Mouse (Mus musculus): ENCODE results near the gene Cftr.

Cftr gene
- long read RNA-seq, experiment 1, partial matches to known transcripts, result 0 of 1 reads
- long read RNA-seq, experiment 1, other reads (novel, unspliced or antisense), result 1 of 1 reads
- long read RNA-seq, experiment 2, result 0 reads

DNA sequence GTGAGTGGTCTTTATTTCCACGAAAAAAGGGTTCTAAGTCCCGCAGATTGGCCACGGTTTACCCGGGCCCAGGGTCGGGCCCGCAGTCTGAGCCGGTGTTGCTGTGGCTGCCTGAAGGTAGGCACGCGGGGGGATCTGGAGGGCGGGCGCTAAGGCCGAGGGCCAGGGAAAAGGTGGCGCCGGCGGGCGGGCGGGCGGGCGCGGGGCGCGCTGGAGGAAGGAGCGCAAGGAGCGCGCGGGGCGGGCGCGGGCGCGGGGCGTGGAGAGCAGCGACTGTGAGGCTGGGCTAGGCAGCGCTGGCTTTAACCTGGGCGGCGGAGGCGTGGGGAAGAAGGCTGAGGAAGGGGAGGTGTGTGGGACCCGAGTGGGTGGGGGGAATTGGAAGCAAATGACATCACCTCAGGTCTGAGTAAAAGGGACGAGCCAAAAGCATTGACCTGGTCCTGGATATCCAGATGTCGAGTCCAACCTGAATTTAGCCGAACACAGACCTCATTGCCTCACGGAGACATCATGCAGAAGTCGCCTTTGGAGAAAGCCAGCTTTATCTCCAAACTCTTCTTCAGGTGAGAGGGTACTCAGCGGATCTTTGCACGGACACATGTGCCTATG, at the start of gene Cftr:
Cftr (plus strand) TSS at position 377 of the 612 bp plus-strand sequence.
- intact Hi-C loops (cut with DNase I), result no loop called here

DNA sequence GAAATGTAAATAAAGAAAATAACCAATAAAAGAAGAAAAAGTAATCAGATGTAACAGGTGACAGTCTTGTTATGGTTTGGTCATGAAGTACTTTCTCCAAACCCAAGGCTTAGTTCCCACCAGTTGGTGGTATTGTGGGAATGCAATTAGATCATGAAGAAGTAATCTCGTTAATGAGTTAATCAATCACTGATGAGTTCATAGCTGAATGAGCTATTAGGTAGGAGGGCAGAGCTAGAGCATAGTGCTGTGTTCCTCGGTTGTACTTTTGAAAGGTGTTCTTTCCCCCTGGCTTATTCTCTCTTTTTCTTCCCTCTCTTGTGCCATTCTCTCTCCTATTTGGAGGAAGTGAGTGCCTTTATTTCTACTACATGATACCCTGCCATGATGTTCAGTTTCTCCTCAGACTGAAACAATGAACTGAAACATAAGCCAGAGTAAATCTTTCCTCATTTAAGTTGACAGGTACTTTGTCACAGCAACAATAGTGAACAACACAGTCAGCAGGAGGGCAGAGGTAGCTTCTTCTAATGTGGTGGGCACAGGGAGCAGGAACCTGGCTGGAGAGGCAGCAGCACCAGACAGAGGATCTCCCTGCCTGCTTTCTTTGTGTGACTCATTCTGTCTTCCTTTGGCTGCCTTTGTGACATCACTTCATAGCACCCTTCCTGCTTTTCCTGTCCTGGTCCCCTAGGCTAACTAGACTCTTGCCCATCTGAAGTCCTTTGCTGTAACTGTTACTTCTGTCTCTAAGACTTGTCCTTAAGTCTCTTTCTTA, 43.1 kb upstream of the Cftr start:
- intact Hi-C loops (cut with DNase I), result no loop called here

DNA sequence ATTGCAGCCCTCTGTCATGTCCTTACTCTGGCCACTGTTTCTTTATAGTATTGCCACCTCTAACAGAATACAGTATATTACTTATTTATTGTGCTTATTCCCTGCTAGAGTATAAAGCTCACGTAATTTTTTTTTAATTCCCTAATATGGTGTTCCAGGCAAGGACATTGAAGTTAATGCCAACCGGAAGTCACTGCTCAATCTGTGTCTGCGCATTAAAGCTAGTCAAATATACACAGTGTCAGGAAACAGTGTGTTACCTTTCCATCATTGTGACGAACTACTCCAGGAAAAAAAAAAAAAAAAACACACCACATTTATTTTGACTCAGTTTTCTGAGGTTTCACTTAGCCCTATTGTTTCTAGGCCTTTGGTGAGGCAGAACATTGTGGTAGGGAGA, 42.4 kb upstream of the Cftr start:
- intact Hi-C loops (cut with DNase I), result no loop called here

DNA sequence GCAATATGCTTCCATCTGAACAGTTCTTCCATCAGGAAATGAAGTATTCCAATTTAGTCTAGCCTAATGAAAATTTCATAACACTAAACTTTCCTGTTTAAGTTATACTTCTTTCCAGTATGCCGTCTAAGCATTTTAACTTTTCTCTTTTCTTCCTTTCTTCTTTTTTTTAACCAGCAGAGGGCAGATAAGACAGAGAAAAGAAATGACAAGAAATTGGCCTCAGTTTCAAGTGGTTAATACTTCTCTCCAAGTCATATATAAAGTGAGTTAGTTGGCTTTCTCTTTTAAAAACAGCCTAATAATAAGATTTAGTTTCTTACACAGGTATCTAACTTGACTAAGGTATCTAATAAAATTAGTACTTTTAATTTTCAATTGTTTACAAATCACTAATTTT, 35.2 kb upstream of the Cftr start:
- intact Hi-C loops (cut with DNase I), result no loop called here

DNA sequence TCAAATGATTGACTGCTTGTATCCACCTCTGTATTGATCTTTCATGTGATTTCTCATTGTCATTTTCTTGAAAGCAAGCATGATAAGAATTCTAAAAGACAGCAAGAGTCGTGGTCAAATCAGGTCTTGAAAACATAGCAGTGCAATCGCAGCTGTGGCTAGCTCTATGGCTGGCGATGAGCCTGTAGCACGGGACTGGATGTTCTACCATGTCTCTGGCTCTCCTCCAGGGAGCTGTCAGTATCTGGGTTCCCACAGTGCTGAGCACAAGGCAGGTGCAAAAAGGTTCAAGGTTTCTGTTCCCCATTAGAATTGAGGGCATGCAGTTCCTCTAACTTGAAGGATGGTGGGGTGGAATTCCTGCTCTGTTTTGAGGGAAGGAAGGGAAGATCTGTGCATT, 17.5 kb upstream of the Cftr start:
- intact Hi-C loops (cut with DNase I), result no loop called here

DNA sequence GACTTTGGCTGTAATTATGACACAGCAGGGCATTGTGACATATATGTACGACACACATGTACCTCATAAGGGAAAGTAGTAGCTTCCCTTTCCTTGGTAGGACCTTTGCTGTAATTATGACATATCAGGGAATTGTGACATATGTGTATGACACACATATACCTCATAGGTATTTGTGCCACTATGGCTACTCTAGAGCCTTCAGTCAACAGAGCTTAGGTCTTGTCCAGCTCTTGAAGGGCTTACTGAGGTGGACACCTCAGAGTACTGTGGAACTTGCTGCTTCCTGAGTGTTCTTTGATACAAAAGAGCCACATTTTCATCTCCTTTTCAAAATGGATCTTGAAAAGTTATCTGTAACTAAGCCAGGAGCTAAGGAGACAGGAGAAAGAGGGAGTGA, 869 bp upstream of the Cftr start:
- intact Hi-C loops (cut with DNase I), result no loop called here

DNA sequence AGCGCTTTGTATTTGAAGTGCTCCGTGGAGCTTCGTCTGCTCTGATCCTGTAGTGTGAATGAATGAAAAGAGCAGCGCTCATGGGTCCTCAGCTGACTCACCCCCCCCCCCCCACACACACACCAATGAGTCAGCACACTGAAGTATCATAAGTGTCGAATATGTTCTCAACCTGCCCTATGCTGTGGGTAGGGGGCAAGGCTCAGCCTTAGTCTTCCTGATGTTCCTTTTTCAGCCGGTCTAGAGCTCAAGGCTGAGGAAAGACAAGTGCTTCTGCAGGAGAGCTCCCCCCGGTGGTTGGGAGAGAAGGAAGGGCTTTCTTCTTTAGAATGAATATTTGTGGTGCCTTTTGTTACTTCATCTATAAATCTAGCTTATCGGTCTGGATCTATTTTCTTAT, 1.1 kb downstream of the Cftr start:
- intact Hi-C loops (cut with DNase I), result no loop called here

DNA sequence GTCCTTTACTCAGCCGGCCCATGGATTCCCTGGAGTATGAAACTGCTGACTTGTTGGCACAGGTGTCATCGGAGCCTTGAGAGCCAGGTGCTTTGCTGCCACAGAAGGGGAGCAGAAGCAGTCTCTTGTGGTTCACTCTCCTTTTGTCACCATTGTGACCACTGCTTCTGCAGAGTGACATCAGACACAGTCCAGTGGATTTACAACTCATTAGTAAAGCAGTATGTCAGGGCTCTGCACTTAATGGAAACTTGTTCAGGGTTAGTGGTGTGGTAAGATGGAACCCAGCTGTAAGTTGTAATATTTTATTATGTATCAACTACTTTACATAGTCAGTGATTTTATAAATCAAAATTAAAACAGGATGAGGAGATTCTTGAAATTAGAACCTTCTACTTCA, 7.0 kb downstream of the Cftr start:
- intact Hi-C loops (cut with DNase I), result no loop called here

DNA sequence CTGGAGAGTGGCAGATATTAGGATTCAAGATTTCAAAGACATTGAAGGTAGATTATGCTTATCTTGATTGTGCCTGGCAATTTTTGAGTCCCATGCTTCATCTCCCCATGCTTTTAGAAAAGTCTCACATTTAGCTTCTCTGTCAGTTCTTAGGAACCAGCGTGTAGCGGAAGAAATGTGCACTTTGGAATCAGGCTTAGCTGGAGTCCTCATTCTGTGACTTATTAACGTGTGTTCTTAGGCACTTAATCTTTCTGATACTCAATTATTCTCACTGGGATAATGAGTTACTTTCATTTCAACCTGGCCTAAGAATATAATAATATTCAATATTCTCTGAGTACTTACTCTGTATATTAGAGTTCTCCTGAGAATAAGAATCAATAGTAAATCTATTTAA, 10.2 kb downstream of the Cftr start:
- intact Hi-C loops (cut with DNase I), result no loop called here

DNA sequence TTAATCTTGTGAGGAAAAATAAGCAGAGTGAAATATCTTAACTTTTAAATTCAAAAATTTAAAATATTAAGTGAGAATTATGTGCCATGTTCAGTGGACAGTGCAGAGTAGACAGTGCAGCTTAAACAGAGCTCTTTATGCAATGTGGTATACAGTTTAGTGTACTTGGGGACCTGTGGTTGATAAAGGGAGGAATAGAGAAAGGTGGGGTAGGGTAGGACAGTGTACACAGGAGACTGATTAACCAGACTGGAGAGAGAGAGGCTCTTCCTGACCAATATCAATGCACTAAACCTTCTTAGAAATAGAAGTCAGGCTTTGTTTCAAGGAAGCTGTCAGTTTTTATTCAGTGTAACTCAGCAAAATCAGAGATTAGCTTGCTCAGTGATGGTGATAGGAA, 12.4 kb downstream of the Cftr start:
- intact Hi-C loops (cut with DNase I), result no loop called here

DNA sequence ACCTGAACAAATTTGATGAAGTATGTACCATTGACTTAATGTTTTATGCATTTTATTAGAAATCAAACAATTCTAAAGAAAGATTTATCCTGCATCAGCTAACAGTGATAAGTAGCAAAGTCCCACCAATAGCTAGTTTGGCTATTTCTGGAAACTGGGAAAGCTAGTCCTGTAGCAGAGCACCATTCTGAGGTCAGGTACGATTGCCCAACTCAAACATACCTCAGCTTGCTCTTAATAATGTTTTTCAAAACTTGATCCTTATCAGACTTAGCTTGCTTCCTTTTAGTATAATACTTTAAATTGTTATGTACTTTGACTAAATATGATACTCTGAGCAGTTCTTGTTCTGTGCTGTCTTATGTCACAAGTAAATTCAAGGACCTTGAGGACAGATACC, 50.2 kb downstream of the Cftr start:
- intact Hi-C loops (cut with DNase I), result no loop called here

DNA sequence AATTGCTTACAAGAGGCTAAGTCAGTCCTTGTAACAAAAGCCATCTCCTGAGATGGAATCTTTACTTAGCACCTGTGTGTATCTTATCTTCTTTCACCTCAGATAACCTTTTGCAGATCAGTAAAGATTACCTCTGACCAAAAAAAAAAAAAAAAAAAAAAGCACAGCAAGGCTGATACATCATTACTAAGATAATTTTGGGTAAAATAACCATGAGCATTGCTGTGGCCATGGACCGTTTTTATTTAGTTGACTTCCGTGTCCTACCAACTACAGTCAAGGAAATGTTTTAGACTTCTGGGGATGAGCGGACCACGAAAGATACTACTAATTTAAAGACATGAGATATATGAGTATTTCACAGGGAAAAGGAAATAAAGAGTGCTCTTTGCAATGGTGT, 52.7 kb downstream of the Cftr start:
- intact Hi-C loops (cut with DNase I), result no loop called here

DNA sequence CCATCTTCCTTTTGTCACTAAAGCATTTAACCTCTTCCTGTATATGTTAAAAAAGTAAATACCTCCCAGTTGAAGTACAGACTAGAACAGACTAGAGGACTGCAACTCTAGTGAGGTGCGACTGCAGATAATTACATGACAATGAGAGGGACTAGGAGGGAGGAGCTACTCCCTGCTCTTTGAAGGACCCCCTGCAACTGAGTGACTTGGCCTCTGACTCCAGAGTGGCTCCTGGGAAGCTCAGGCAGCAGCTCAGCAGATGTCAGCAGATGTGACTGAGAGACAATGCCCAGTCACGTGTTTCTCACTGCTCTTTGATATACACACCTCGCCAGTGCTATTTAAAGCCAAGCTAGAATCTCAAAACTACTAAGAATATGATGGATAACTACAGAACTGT, 54.7 kb downstream of the Cftr start:
- intact Hi-C loops (cut with DNase I), result no loop called here

DNA sequence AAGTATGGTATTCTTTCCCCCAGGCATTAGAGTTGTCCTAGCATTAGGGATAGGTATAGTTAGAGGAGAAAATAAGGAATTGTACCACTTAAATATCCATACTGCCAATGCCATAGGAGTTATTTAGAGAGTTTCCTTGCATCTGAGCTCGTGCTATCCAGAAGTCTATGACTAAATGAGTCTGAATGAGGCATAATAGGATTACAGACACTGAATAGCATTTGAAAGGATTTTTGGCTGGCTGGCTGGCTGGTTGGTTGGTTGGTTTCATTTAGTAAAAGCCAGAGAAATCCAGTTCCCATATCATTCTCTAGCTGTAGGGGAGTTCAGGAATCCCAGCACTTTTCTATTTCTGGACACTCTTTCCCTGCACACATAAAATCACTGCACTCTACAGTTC, 76.0 kb downstream of the Cftr start:
- intact Hi-C loops (cut with DNase I), result no loop called here

DNA sequence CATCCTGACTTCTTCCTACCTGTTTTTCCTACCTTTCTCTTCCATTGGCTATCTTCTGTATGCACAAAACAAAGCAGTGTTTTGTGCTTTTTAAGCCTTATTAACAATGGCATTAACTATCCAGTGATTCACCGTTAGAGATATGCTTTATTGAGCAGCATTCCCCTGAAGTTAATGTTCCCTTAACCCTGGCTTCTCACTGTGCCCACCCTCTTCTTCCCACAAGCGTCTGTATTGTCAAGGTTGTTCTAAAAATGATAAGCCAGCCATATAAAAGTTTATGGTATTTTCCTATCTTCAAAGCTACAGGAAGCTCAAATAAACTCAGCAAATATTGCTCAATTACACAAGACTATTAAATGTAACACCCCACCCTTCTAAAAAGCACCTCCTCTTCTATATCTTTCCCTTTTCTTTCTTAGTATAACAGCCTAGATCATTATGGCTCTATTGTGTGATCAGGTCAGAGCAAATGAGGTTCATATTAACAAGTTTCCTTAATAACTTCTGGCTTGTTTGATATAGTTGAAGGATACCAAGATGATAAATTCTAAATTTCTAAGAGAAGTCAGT, 77.5 kb downstream of the Cftr start:
- intact Hi-C loops (cut with DNase I), result no loop called here

DNA sequence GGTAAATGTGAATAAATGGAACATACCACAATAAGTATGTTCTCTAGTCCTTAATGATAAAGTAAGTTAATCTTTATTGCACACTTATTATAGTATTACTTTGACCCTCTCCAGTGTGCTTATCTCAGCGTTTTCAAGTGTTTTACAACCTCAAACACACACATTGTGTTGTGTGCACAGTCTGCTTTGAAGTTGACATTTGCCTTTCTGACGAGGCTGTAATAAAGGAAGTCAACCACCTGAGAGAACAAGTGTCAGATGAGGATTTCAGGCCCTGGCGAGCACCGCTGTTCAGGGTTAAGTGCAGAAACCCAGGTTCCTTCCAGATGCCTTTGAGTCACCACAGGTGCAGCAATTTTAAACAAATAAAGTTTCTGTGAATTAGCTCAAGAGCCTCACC, 78.0 kb downstream of the Cftr start:
- intact Hi-C loops (cut with DNase I), result no loop called here

DNA sequence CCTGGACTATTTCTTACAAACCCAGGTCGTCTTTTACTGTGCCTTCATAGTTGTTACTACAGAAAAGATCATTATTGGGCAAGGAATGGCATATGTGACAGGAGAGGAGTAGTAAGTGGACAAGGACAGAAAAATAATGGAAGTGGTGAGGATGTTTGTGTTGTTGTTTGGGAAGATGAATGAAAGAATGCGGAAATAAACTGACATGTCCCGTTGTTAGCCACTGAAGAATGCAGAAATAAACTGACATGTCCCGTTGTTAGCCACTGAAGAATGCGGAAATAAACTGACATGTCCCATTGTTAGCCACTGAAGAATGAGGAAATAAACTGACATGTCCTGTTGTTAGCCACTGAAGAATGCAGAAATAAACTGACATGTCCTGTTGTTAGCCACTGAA, 84.1 kb downstream of the Cftr start:
- intact Hi-C loops (cut with DNase I), result no loop called here

DNA sequence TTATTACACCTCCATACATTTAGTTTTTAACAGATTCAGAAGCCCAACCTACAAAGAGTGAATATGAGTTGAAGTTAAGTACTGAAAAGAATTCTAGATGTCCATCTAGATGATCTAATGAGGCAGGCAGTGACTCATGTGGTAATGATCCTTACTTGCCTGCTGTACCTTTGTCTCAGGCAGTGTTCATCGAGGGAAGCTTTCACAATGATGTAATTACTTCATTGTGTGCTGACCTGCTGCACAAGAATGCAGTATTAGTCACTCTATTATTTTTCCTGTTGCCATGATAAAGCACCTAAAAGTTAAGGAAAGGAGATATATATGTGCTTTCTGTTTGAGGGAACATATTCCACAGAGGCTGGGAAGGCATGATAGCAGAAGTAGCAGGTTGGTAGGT, 100.5 kb downstream of the Cftr start:
- intact Hi-C loops (cut with DNase I), result no loop called here

DNA sequence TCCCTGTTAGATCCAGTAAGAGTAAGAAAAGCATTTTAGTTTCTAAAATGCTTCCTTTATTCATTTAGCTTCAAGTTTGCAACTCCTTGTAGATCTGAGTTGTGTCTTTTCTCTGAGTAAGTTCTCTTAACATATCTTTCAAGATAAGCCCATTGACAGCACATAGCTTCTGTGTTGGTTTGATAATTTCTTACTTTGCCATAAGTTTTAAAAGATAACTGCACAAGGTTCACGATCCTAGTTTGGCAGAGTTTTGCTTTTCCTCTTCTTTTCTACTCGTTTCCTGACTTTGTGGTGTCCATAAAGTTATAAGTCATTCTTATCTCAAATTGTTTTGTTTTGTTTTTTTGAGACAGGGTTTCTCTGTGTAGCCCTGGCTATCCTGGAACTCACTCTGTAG, 130.3 kb downstream of the Cftr start:
- intact Hi-C loops (cut with DNase I), result no loop called here

DNA sequence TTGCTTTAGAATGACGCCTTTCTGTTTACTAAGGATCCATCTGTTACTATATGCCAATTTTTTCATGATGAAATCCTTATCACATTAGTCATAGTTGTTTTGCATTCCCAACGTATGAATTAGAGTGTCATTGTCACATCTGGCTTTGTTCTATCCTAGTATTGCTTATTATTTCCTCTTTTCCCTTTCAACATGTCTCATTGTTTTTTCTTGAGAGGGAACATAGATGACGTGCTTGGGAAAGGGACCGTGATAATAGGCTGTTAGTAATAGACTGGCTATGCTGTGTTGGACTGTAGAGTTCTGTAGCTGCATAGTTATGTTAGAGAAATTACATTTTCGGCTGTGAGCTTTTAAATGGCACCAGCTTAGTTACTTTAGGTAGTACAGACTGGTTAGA, 131.6 kb downstream of the Cftr start:
- intact Hi-C loops (cut with DNase I), result no loop called here

DNA sequence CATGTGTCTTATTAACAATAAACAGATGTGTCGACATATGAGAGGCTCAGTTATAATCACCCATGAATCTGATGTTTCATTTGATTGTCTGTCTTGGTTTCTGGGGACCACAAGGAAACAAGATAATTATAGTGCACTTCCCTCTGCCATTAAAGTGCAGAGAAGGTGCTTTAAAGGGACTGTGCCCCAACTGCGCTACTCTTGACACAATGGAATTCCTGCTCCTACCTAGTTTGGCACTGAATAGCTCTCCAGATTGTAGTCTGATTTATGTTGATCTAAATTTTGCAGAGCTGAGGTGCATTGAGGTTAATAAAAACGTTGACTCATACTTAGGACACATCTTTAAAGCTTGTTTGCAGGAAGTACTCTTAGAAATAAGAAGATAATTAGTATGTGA, 132.7 kb downstream of the Cftr start:
- intact Hi-C loops (cut with DNase I), result no loop called here

DNA sequence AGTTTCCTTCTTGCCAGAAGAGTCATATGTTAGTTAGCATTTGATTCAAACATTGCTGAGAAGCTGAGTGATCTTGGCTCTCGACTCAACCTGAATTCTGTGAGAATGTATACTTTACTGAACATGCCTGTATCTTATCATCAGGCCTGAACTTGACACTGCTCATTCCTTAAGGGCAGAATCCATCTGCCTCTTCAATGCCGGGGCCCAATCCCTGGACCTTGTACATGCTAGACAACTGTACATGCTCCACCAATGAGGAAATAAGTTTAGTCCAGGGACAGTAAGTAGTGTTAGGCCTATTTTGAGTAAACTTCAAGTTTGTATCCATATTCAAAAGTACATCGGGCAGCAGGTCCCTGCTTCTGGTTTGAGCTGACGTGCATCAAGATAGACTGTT, 134.6 kb downstream of the Cftr start:
- intact Hi-C loops (cut with DNase I), result no loop called here

DNA sequence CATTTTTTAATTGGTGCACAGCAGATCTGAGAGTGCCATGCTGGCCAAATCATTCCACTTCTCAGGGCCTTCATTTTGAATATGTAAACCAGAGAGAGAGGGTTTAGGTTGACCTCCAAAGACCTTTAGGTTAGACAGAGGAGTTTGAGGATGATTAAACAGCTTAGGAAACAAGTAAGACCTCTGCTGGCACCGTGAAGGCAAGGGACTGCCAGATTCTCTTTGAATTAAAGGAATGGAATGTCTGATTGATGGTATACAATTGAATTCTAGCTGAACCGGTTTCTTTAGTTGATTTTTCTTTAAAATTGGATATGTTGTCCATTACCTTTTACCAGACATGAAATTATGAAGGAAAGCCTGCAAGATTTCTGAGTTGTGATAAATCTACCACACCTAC, 140.5 kb downstream of the Cftr start:
- intact Hi-C loops (cut with DNase I), result no loop called here
